Comparison of ENCODE assay signal across 20 mouse cellular contexts in genomic region chr3:101549749-101550148, GRCm38 (mm10). TPM values are rescaled to one million over a fixed set of nuclear protein-coding genes. Genes with fewer than 3 reads are reported as not detected.
DNase-seq lines count a peak whose midpoint lies in the region; ATAC-seq and TF ChIP-seq lines count a peak whose summit lies in the region.
"Had no signal": no experiment of that assay in that cellular context is flagged by ENCODE, and none has a peak within 500 bp of the region (broad histone marks: within the 10 kb centered on the region; RNA-seq: fewer than 3 reads in every experiment).

No protein-coding gene starts in this region.

- DNase-seq in gastrocnemius, adult 2 months = no peak
- no peak for DNase-seq in gastrocnemius, postnatal 36 days
- peak; percentile 48 for DNase-seq in liver
- DNase-seq in liver, embryonic 14.5 days (ENCODE audit: low read depth in 3 of 3, low spot score in 3 of 3) = peak in 1 of 3 experiments; percentile 54
- DNase-seq in hindbrain, embryonic 10.5 days (ENCODE audit: low spot score) = no peak
- no peak for DNase-seq in urinary bladder, postnatal 25 days (ENCODE audit: low spot score)
- DNase-seq in ovary, adult 18-20 months (ENCODE audit: low spot score) = no peak
- DNase-seq: adrenal gland, postnatal 10 days; cerebellum, adult 11-12 months; cerebellum, adult 9-10 months; cerebellum, postnatal 36 days; heart, adult 18-20 months; heart, postnatal 10 days; heart, postnatal 4 days had no signal

- H3K27ac ChIP-seq in gastrocnemius, adult 2 months = peak overlapping the region; percentile 49; the same call in 1 of the 2 replicates
- H3K27ac ChIP-seq in liver, embryonic 14.5 days = peak overlapping the region; percentile 99
- no peak overlapping the region for H3K27ac ChIP-seq in hindbrain, embryonic 10.5 days
- H3K27ac ChIP-seq: embryonic facial prominence, embryonic 13.5 days; heart, embryonic 10.5 days; hindbrain, embryonic 13.5 days; hindbrain, postnatal 0 days had no signal

- intact Hi-C loops in gastrocnemius, adult 2 months (cut with DNase I) = loop anchor here (5.0 kb wide), 1 partner anchor 53 kb away; the partner anchor contains the start of gene Atp1a1
- intact Hi-C loops in gastrocnemius, postnatal 36 days (cut with DNase I) = loop anchor here (5.0 kb wide), 1 partner anchor 53 kb away; the partner anchor contains the start of gene Atp1a1

- H3K4me2 ChIP-seq in liver, embryonic 14.5 days (ENCODE audit: low read depth) = peak overlapping the region; percentile 88
- H3K4me2 ChIP-seq: embryonic facial prominence, embryonic 13.5 days; hindbrain, embryonic 13.5 days had no signal

- H3K4me3 ChIP-seq in gastrocnemius, adult 2 months = no peak overlapping the region
- peak overlapping the region in 1 of 2 experiments; percentile 65; a peak in 2 of 4 replicates for H3K4me3 ChIP-seq in liver, embryonic 14.5 days (ENCODE audit: insufficient read depth in 1 of 2, low read depth in 2 of 2, low read length in 2 of 2)
- H3K4me3 ChIP-seq in hindbrain, embryonic 10.5 days = no peak overlapping the region
- H3K4me3 ChIP-seq: embryonic facial prominence, embryonic 13.5 days; forebrain, embryonic 10.5 days; heart, embryonic 10.5 days; hindbrain, embryonic 13.5 days had no signal

- no peak for ATAC-seq in liver, embryonic 14.5 days (ENCODE audit: insufficient read depth)
- ATAC-seq: forebrain, embryonic 14.5 days; hindbrain, postnatal 0 days had no signal

- H3K36me3 ChIP-seq in liver, embryonic 14.5 days (replicated peaks; ENCODE audit: control insufficient read depth, insufficient read depth, low read depth) = no peaks in the 10 kb centered on the region
- H3K36me3 ChIP-seq in hindbrain, embryonic 10.5 days = no peaks in the 10 kb centered on the region
- H3K36me3 ChIP-seq: embryonic facial prominence, embryonic 13.5 days; forebrain, embryonic 10.5 days; heart, embryonic 10.5 days; hindbrain, embryonic 13.5 days had no signal

- no peaks in the 10 kb centered on the region for H3K9me3 ChIP-seq in liver, embryonic 14.5 days (ENCODE audit: control insufficient read depth, low read length)
- no peaks in the 10 kb centered on the region for H3K9me3 ChIP-seq in hindbrain, embryonic 10.5 days
- H3K9me3 ChIP-seq: embryonic facial prominence, embryonic 13.5 days; forebrain, embryonic 10.5 days; heart, embryonic 10.5 days; hindbrain, embryonic 13.5 days had no signal

- TF ChIP-seq EP300 in liver, embryonic 14.5 days (IDR thresholded peaks at IDR 0.05; ENCODE audit: low read depth) = peak; percentile 59

- H3K4me1 ChIP-seq in liver, embryonic 14.5 days (replicated peaks; ENCODE audit: control insufficient read depth in 2 of 2, insufficient read depth in 2 of 2, low read length in 1 of 2) = peaks cover 44% of the 10 kb centered on the region in 2 experiments
- H3K4me1 ChIP-seq in hindbrain, embryonic 10.5 days (replicated peaks) = peaks cover 21% of the 10 kb centered on the region

- H3K9ac ChIP-seq in liver, embryonic 14.5 days (replicated peaks) = peak overlapping the region; percentile 21; the same call in 1 of the 2 replicates
- H3K9ac ChIP-seq: embryonic facial prominence, embryonic 13.5 days; hindbrain, embryonic 13.5 days had no signal

- 31% methylated on average over 5 of the region's 5 CpGs for WGBS in liver, embryonic 14.5 days (ENCODE audit: insufficient replicate concordance)
- 86% methylated on average over 5 of the region's 5 CpGs for WGBS in hindbrain, embryonic 10.5 days

- TF ChIP-seq CTCF in gastrocnemius, adult 2 months (IDR thresholded peaks at IDR 0.05) = no peak
- no peak for TF ChIP-seq CTCF in liver, embryonic 14.5 days (IDR thresholded peaks at IDR 0.05; ENCODE audit: low read depth)

- H3K27me3 ChIP-seq in liver, embryonic 14.5 days (ENCODE audit: control insufficient read depth, insufficient read depth, low read length) = no peaks in the 10 kb centered on the region
- no peaks in the 10 kb centered on the region for H3K27me3 ChIP-seq in hindbrain, embryonic 10.5 days (ENCODE audit: insufficient read depth, poor library complexity, severe bottlenecking)
- H3K27me3 ChIP-seq: embryonic facial prominence, embryonic 13.5 days; hindbrain, embryonic 13.5 days had no signal

RNA-seq across cellular contexts. Expression of gene Atp1a1, which starts 54.7 kb away (rescaled TPM):
- 10 to 100 TPM; 80.1 to 81.1 TPM for total RNA-seq in gastrocnemius, adult 2 months (2021)
- total RNA-seq in gastrocnemius, postnatal 36 days (2021) = 10 to 100 TPM; 56.5 to 60.1 TPM
- 44.0 and 48.4 TPM in 2 replicates for polyA plus RNA-seq in liver, embryonic 14.5 days (2012; rRNA removed)
- polyA plus RNA-seq in liver, embryonic 14.5 days (2014; fragmentation: Nextera tagmentation; extraction: Ambion mirVana) = 54.7 and 62.2 TPM in 2 replicates
- 50.2 and 63.3 TPM in 2 replicates for polyA plus RNA-seq in hindbrain, embryonic 10.5 days (2016; fragmentation: Nextera tagmentation; extraction: Ambion mirVana)
